Mouse (Mus musculus): ENCODE measurements around the gene Evc. TPM values are rescaled to one million over a fixed set of nuclear protein-coding genes. Genes with fewer than 3 reads are reported as not detected.
A peak's percentile ranks its signal among the peaks of the same experiment; 100 is the strongest.

The Evc gene
- polyA plus RNA-seq, 1 experiment from 2014 or later = 17.2 TPM

DNA sequence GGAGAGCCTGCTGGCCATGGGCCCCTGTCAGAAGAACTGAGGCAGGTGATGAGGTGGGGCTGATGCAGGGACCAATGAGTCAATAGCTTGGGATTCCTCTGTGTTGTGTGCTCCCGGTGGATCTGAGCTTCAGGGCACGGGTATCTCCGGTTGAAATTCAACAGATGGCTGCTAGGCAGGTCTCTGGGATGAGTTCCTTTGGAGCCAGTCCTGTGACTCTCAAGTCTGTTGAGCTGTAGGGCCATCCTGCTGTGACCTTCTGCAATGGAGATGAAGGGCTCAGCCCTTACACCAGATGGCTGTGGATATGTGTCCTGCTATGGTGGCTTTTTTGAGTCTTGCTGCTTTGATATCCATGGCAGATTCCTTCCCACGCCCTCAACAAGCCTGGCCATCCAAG lies 89.2 kb downstream of the Evc start:
- Histone ChIP-seq H3K27me3 (peaks cover 31% of the 10 kb centered on the region), H3K27ac (peak overlapping the region; percentile 98), H3K4me3 (peak overlapping the region; percentile 74), H3K9me3 (replicated peaks) (no peaks in the 10 kb centered on the region), H3K9ac (peak overlapping the region; percentile 88), H3K4me2 (replicated peaks) (peak overlapping the region; percentile 74), H3K36me3 (0 out of 2 replicates have a peak, but pooled peaks cover 3% of the 10 kb centered on the region), H3K4me1 (peaks cover 65% of the 10 kb centered on the region)
- WGBS = 38% methylated on average over 4 of the region's 4 CpGs
- ATAC-seq (ENCODE audit: low FRiP score) = no peak

- ATAC-seq (ENCODE audit: low FRiP score) = peak; percentile 71
- Histone ChIP-seq H3K9ac (peak overlapping the region; percentile 88), H3K27me3 (peaks cover 42% of the 10 kb centered on the region), H3K4me1 (peaks cover 64% of the 10 kb centered on the region), H3K9me3 (replicated peaks) (no peaks in the 10 kb centered on the region), H3K27ac (peak overlapping the region; percentile 98), H3K36me3 (no peaks in the 10 kb centered on the region), H3K4me3 (peak overlapping the region; percentile 74), H3K4me2 (replicated peaks) (peak overlapping the region; percentile 74)
- 2% methylated on average over 35 of the region's 37 CpGs for WGBS
Measured at GRCm38 (mm10) chr5:37246138-37246910, 90.4 kb downstream of the Evc start.

DNA sequence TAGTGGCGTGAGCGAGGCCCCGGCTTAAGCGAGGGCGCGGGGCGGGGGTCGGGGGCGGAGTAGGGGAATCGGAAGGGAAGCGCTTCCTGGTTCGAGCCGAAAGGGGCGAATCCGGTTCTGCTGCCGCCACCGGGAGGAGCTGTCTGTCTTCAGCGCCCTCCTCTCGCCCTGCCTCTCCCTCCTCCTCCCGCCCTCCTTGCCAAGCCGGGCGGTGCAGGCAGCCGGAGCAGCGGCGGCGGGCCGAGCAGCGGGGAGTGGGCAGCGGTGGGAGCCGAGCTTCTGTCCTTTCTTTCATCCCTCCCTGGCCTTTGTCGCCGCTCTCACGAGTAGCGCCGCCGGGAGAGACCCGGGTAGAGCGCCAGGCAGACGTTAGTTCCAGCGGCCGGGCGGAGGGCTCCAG lies 91.0 kb downstream of the Evc start:
- Histone ChIP-seq H3K27me3 (peaks cover 49% of the 10 kb centered on the region), H3K9me3 (replicated peaks) (no peaks in the 10 kb centered on the region), H3K36me3 (no peaks in the 10 kb centered on the region), H3K9ac (peak overlapping the region; percentile 88), H3K4me1 (peaks cover 69% of the 10 kb centered on the region), H3K4me2 (replicated peaks) (peak overlapping the region; percentile 74), H3K27ac (peak overlapping the region; percentile 98), H3K4me3 (peak overlapping the region; percentile 74)
- WGBS = under 1% methylated on average over 40 of the region's 42 CpGs
- peak; percentile 46 for ATAC-seq (ENCODE audit: low FRiP score)

GRCm38 (mm10) chr5:37244666-37245242 lies 91.9 kb downstream of the Evc start:
- Histone ChIP-seq H3K4me1 (peaks cover 66% of the 10 kb centered on the region), H3K4me2 (replicated peaks) (peak overlapping the region; percentile 74), H3K4me3 (peak overlapping the region; percentile 74), H3K9me3 (replicated peaks) (no peaks in the 10 kb centered on the region), H3K27ac (peak overlapping the region; percentile 98), H3K9ac (peak overlapping the region; percentile 88), H3K27me3 (peaks cover 58% of the 10 kb centered on the region), H3K36me3 (no peaks in the 10 kb centered on the region)
- WGBS = 34% methylated on average over 9 of the region's 9 CpGs
- ATAC-seq (ENCODE audit: low FRiP score) = no peak

DNA sequence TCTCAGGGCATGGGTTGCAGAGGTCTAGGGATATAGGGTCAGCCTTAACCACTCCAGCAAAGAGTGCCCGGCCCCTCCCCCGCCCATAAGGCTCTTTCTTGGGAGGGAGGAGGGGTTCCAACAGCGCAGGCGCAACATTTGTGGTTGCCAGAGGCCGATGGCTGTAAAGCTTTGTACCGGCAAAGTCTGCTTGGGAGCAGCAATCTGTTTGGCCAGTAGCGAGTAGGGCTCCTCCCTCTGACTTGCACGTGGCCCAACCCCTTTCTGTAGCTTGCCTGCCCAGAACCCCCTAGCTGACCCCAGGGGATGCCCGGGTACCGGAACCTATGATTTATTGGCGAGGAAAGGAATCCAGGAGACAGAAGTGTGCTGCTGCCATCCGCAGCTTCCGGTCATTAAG lies 92.5 kb downstream of the Evc start:
- Histone ChIP-seq H3K36me3 (no peaks in the 10 kb centered on the region), H3K4me1 (peaks cover 60% of the 10 kb centered on the region), H3K9me3 (replicated peaks) (no peaks in the 10 kb centered on the region), H3K4me3 (peak overlapping the region; percentile 74), H3K27ac (peak overlapping the region; percentile 98), H3K9ac (peak overlapping the region; percentile 88), H3K27me3 (peaks cover 63% of the 10 kb centered on the region), H3K4me2 (replicated peaks) (peak overlapping the region; percentile 74)
- under 1% methylated on average over 13 of the region's 13 CpGs for WGBS
- peak; percentile 30 for ATAC-seq (ENCODE audit: low FRiP score)

DNA sequence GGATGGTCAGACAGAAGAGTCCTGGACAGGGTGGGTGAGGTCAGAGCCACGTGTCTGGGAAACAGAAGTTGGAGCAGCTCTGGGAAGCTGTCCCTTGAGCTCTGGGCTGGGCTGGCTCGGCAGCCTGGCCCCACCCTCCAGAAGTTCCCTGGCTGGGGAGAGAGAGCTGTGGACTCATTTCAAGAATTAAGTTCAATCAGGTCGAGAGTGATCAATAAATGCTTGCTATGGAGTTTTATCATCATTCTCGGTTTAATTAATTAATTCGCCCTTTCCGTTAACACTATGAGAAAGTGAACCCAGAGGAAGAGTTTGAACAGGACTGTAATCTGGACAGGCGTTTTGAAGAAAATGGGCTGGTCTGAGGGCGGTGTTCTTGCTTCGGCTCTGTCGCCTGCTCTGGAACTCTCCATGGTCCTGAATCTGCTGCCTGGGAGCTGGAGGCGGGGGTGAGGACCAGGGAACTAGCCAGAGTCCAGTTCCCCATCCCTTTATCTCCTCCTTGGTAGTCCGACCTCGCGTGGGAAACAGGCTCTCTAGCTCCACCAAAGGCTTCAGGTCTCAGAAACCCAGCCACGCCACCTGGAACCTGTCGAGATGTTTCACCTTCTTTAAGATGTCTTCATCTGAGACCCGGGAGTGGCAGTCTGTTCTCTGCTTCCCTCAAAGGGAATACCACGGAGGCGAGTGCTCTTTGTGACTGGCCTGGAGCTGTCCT lies 93.4 kb downstream of the Evc start:
- Histone ChIP-seq H3K4me1 (peaks cover 51% of the 10 kb centered on the region), H3K27me3 (peaks cover 63% of the 10 kb centered on the region)
- no peak for ATAC-seq (ENCODE audit: low FRiP score)

DNA sequence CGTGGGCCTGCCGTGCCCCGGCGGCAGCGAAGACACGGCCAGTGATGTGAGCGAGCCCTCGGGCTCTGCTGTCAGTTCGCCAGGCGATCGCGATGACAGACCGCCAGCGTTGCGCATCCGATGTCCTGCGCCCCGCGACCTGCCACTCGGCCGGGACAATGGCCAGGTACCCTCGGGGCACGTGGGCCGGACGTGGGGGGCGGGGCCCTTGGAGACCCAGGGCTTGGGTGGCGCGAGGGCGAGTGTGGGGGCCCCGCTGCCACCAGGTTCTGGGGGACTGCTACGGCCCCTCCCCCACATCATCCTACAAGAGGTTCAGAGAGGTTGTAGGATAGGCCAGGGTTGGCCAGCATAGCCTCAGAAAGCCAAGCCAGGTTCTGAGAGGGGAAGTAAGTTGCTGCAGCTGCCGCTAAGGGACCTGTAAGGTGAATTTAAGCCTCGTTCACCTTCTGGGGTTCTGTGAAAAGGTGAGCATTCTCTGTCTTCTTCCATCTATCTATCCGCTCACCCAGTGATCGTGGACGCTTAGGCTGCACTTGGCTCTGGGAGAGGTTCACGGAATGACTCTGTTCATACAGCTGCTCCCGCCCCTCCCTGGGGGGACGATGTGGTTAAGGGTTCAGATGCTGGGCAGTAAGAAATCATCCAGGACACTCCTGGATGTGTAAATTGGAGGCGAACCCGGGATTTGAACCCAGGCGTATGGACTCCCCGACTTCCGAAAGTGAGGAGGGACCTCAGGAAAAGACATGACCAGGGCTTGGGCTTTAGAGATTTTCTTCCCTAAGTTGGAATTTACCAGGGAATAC lies 94.1 kb downstream of the Evc start:
- no peak for ATAC-seq (ENCODE audit: low FRiP score)
- peak overlapping the region; percentile 74 for H3K4me3 ChIP-seq
- no peaks in the 10 kb centered on the region for H3K36me3 ChIP-seq
- peak overlapping the region; percentile 74 for H3K4me2 ChIP-seq (replicated peaks)
- H3K27ac ChIP-seq = peak overlapping the region; percentile 98
- peaks cover 63% of the 10 kb centered on the region for H3K27me3 ChIP-seq
- H3K9me3 ChIP-seq (replicated peaks) = no peaks in the 10 kb centered on the region
- peaks cover 44% of the 10 kb centered on the region for H3K4me1 ChIP-seq
- 9% methylated on average over 44 of the region's 44 CpGs for WGBS
- peak overlapping the region; percentile 88 for H3K9ac ChIP-seq

More for the DNA sequence above, 93.4 kb downstream of the Evc start:
- Histone ChIP-seq H3K4me3 (peak overlapping the region; percentile 74), H3K9ac (peak overlapping the region; percentile 88), H3K36me3 (no peaks in the 10 kb centered on the region), H3K9me3 (replicated peaks) (no peaks in the 10 kb centered on the region), H3K4me2 (replicated peaks) (peak overlapping the region; percentile 74), H3K27ac (peak overlapping the region; percentile 98)
- 2% methylated on average over 19 of the region's 19 CpGs for WGBS

- ATAC-seq (ENCODE audit: low FRiP score) = peak; percentile 71
- Histone ChIP-seq H3K4me2 (replicated peaks) (peak within 1 kb of the TSS; percentile 74), H3K36me3 (no peaks in the 10 kb centered on the region), H3K4me3 (peak within 1 kb of the TSS; percentile 74), H3K9me3 (replicated peaks) (no peaks in the 10 kb centered on the region), H3K4me1 (peaks cover 39% of the 10 kb centered on the region), H3K9ac (peak within 1 kb of the TSS; percentile 88), H3K27me3 (peaks cover 63% of the 10 kb centered on the region), H3K27ac (peak within 1 kb of the TSS; percentile 98)
- 2% methylated on average over 47 of the region's 56 CpGs for WGBS
Measured at GRCm38 (mm10) chr5:37241651-37242151, 95.0 kb downstream of the Evc start, which contains the start of gene Crmp1. Gene Crmp1, plus strand, starts transcription at chr5:37241940.

DNA sequence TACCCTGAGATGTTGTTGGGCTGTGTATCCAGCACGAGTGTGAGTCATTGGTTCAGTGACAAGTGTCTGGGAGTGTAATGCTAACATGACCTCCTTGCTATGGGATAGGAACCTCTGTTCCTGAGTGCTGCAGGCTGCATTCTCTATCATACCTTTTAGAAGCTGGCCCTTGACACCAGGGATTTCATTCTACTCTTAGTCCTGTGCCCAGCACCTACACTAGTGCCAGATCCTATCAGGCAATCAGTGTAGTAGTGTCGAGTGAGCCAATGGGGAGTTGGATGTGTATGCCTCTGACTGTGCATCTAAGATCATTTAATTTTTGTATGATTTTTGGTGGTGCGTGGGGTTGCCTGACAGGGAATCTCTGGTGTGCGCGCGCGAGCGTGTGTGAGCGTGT lies 95.5 kb downstream of the Evc start:
- H3K9me3 ChIP-seq (replicated peaks) = no peaks in the 10 kb centered on the region
- peak overlapping the region; percentile 88 for H3K9ac ChIP-seq
- WGBS = 11% methylated on average over 9 of the region's 9 CpGs
- H3K27me3 ChIP-seq = peaks cover 63% of the 10 kb centered on the region
- peak; percentile 6; the same call in 1 of the 2 replicates for ATAC-seq (ENCODE audit: low FRiP score)
- H3K4me3 ChIP-seq = peak overlapping the region; percentile 74
- H3K4me1 ChIP-seq = peaks cover 39% of the 10 kb centered on the region
- peak overlapping the region; percentile 98 for H3K27ac ChIP-seq
- H3K4me2 ChIP-seq (replicated peaks) = peak overlapping the region; percentile 74
- no peaks in the 10 kb centered on the region for H3K36me3 ChIP-seq

DNA sequence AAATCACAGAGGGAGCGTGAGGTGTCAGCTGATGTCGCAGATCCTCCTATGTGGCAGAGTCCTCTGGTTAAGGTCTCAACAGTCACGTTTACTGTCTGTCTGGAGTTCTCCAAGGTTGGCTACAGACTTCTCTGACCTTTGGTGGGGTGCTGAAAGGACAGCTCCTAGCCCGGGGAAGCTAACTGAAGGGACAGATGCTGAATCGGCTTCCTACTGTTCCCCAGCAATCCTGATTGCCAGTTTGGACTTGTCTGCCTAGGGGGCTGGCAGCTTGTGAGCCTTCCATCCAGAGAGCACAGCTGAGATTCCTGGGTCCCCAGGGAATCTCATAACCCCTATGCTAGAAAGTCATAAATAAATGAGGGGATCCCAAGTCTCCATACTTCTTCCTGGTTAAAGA lies 96.1 kb downstream of the Evc start:
- Histone ChIP-seq H3K4me2 (replicated peaks) (0 out of 2 replicates have a peak overlapping the region, but pooled peaks have one; percentile 5), H3K9me3 (replicated peaks) (no peaks in the 10 kb centered on the region), H3K9ac (no peak overlapping the region), H3K36me3 (no peaks in the 10 kb centered on the region), H3K27ac (0 out of 2 replicates have a peak overlapping the region, but pooled peaks have one; percentile 98), H3K27me3 (peaks cover 58% of the 10 kb centered on the region), H3K4me3 (no peak overlapping the region), H3K4me1 (peaks cover 39% of the 10 kb centered on the region)
- ATAC-seq (ENCODE audit: low FRiP score) = no peak
- 7% methylated on average over 5 of the region's 5 CpGs for WGBS
